Mouse (Mus musculus) midbrain, embryonic 13.5 days (tissue): ENCODE measurements around the gene Chac1. TPM values are rescaled to one million over a fixed set of nuclear protein-coding genes. Genes with fewer than 3 reads are reported as not detected.

Source experiments
- ATAC-seq: fragments of 200-750 bp; cut with Nextera tagmentation; 2 replicates; pipeline ENCODE4 v1.8.0; 2017; ENCODE audit warnings: mild to moderate bottlenecking, moderate TSS enrichment, moderate library complexity
- H3K27ac ChIP-seq: fragments of 300-500 bp; sonication (generic); 2 replicates; pipeline ENCODE4 v1.5.1; 2015; ENCODE audit warnings: inconsistent platforms, mild to moderate bottlenecking, moderate library complexity
- H3K27me3 ChIP-seq: fragments of 300-500 bp; sonication (generic); 2 replicates; pipeline ENCODE4 v1.6.1; 2015; ENCODE audit warnings: mild to moderate bottlenecking, inconsistent platforms
- H3K36me3 ChIP-seq: fragments of 300-500 bp; sonication (generic); 2 replicates; pipeline ENCODE4 v1.6.1; 2015; ENCODE audit warnings: mild to moderate bottlenecking, inconsistent platforms
- H3K4me1 ChIP-seq: fragments of 300-500 bp; sonication (generic); replicated peaks from 2 replicates; pipeline ENCODE4 v1.6.1; 2015; ENCODE audit warnings: inconsistent platforms
- H3K4me2 ChIP-seq: fragments of 300-500 bp; sonication (generic); replicated peaks from 2 replicates; pipeline ENCODE4 v1.6.1; 2015; ENCODE audit warnings: moderate library complexity, mild to moderate bottlenecking, inconsistent platforms
- H3K4me3 ChIP-seq: fragments of 300-500 bp; sonication (generic); replicated peaks from 2 replicates; pipeline ENCODE4 v1.5.1; 2015; ENCODE audit warnings: mild to moderate bottlenecking, inconsistent platforms
- H3K9ac ChIP-seq: fragments of 300-500 bp; sonication (generic); replicated peaks from 2 replicates; pipeline ENCODE4 v1.6.1; 2015; ENCODE audit warnings: mild to moderate bottlenecking, inconsistent platforms
- H3K9me3 ChIP-seq: fragments of 300-500 bp; sonication (generic); 2 replicates; pipeline ENCODE4 v1.6.1; 2016; ENCODE audit warnings: mild to moderate bottlenecking, inconsistent platforms
- WGBS: fragments of 180-500 bp; shearing (Covaris S2); methylation state at CpG from one replicate; pipeline ENCODE4 v1.1.7; 2015; 5-methylcytosine and 5-hydroxymethylcytosine counted together
- polyA plus RNA-seq: library from polyadenylated mRNA; unstranded; fragments of >200 nt; fragmentation: Nextera tagmentation; extraction: Ambion mirVana; gene quantifications from 2 replicates; pipeline ENCODE4 v1.2.1, GENCODE M21; 2015

Chac1 gene
- polyA plus RNA-seq, 1 experiment from 2014 or later = 4.0 TPM

GRCm38 (mm10) chr2:119321771-119322586 is 29.1 kb upstream of the Chac1 start:
- no peaks in the 10 kb centered on the region for H3K9me3 ChIP-seq
- peaks cover 61% of the 10 kb centered on the region for H3K4me1 ChIP-seq
- peak overlapping the region; percentile 37 for H3K4me3 ChIP-seq
- ATAC-seq = peak; percentile 0; the same call in 1 of the 2 replicates
- peak overlapping the region; percentile 67 for H3K4me2 ChIP-seq
- H3K9ac ChIP-seq = peak overlapping the region; percentile 51
- H3K27ac ChIP-seq = peak overlapping the region; percentile 39; the same call in 1 of the 2 replicates
- H3K36me3 ChIP-seq = no peaks in the 10 kb centered on the region
- H3K27me3 ChIP-seq = peaks cover 96% of the 10 kb centered on the region
- 2% methylated on average over 47 of the region's 48 CpGs for WGBS

DNA sequence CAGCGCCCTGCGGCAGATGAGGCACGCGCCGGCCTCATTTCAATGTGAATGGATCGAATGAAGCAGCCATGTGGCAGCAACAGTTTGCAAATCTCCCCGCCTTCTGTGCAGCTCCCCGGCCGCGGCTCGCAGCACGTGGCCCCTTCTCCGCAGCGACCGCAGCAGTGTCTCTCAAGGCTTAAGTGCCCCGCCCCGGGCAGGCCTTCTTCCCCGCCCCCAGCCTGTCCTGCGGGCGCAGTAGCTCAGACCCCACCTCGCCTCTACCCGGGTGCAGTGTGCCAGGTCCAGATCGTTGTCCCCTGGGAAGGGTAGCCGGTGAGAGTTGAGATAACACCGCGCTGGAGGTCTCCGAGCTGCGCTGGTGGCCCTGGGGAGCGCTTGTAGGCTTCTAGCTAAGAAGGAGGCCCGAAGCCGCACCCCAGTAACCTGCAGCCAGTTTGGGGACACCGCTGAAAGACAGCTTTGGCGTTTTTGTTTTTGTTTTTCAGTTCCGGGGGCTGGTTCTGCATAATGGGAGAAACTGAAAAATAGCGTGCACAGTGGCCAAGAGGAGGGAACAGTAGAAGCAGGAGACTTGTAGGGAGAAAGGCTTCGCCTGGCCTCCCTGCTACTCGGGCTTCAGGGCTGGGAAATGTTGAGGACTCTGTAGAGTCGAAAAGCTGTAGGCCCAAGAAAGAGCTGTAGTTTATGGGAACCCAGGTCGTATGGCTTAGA is 28.3 kb upstream of the Chac1 start:
- no peaks in the 10 kb centered on the region for H3K9me3 ChIP-seq
- H3K27me3 ChIP-seq = peaks cover 96% of the 10 kb centered on the region
- H3K27ac ChIP-seq = peak overlapping the region; percentile 39; the same call in 1 of the 2 replicates
- H3K4me1 ChIP-seq = peaks cover 65% of the 10 kb centered on the region
- no peaks in the 10 kb centered on the region for H3K36me3 ChIP-seq
- 1% methylated on average over 39 of the region's 39 CpGs for WGBS
- ATAC-seq = peak; percentile 71
- peak overlapping the region; percentile 37 for H3K4me3 ChIP-seq
- H3K4me2 ChIP-seq = peak overlapping the region; percentile 67
- peak overlapping the region; percentile 51; the same call in 1 of the 2 replicates for H3K9ac ChIP-seq

- Histone ChIP-seq H3K27me3 (peaks cover 97% of the 10 kb centered on the region), H3K9me3 (no peaks in the 10 kb centered on the region), H3K9ac (no peak overlapping the region; the same call in 1 of the 2 replicates), H3K36me3 (no peaks in the 10 kb centered on the region), H3K4me3 (peak overlapping the region; percentile 48), H3K4me1 (peaks cover 76% of the 10 kb centered on the region), H3K4me2 (peak overlapping the region; percentile 79), H3K27ac (no peak overlapping the region)
- ATAC-seq = no peak
- 3% methylated on average over 31 of the region's 32 CpGs for WGBS
Observed at GRCm38 (mm10) chr2:119323866-119324575, 27.0 kb upstream of the Chac1 start.

- WGBS = under 1% methylated on average over 32 of the region's 32 CpGs
- Histone ChIP-seq H3K4me2 (peak overlapping the region; percentile 79), H3K9me3 (no peaks in the 10 kb centered on the region), H3K4me3 (peak overlapping the region; percentile 48), H3K27me3 (peaks cover 97% of the 10 kb centered on the region), H3K4me1 (peaks cover 80% of the 10 kb centered on the region), H3K27ac (no peak overlapping the region), H3K36me3 (no peaks in the 10 kb centered on the region), H3K9ac (no peak overlapping the region)
- 0 out of 2 replicates have a peak, but pooled peaks have one; percentile 0 for ATAC-seq
Observed at GRCm38 (mm10) chr2:119324576-119325318, 26.3 kb upstream of the Chac1 start.

GRCm38 (mm10) chr2:119325568-119326143 is 25.4 kb upstream of the Chac1 start, which contains the start of gene Dll4:
Gene Dll4 (plus strand): TSS chr2:119325784.
- under 1% methylated on average over 33 of the region's 33 CpGs for WGBS
- ATAC-seq = no peak
- Histone ChIP-seq H3K36me3 (no peaks in the 10 kb centered on the region), H3K9me3 (no peaks in the 10 kb centered on the region), H3K27me3 (peaks cover 98% of the 10 kb centered on the region), H3K4me2 (peak within 1 kb of the TSS; percentile 79), H3K27ac (no peak within 1 kb of the TSS), H3K4me1 (peaks cover 80% of the 10 kb centered on the region), H3K4me3 (peak within 1 kb of the TSS; percentile 48), H3K9ac (peak within 1 kb of the TSS; percentile 61)

- H3K4me1 ChIP-seq = peaks cover 72% of the 10 kb centered on the region
- H3K9me3 ChIP-seq = no peaks in the 10 kb centered on the region
- peak overlapping the region; percentile 79 for H3K4me2 ChIP-seq
- peak overlapping the region; percentile 61 for H3K9ac ChIP-seq
- ATAC-seq = no peak
- H3K27me3 ChIP-seq = peaks cover 98% of the 10 kb centered on the region
- under 1% methylated on average over 61 of the region's 61 CpGs for WGBS
- H3K36me3 ChIP-seq = no peaks in the 10 kb centered on the region
- H3K27ac ChIP-seq = no peak overlapping the region
- H3K4me3 ChIP-seq = peak overlapping the region; percentile 48
Observed at GRCm38 (mm10) chr2:119326161-119327101, 24.6 kb upstream of the Chac1 start.

DNA sequence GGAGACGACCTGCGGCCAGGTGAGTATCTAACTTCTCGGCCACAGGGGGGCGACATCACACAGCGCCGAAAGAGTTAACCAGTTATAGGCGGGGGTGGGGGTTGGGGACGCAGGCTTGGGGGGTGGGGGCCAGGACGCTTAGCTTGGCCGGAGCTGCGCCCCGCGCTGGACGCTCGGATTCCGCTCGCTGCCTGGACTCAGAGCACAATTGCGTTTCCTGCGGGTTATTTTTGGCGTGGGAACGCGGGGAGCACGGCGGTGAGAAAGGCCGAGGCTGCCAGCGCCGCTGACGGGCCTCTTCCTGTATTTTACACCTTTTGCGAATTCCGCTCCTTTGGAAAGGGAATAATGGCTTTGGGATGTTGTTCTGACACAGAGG is 23.9 kb upstream of the Chac1 start:
- Histone ChIP-seq H3K27me3 (peaks cover 98% of the 10 kb centered on the region), H3K4me3 (peak overlapping the region; percentile 48), H3K4me2 (peak overlapping the region; percentile 79), H3K9me3 (no peaks in the 10 kb centered on the region), H3K4me1 (peaks cover 66% of the 10 kb centered on the region), H3K9ac (peak overlapping the region; percentile 60), H3K27ac (no peak overlapping the region), H3K36me3 (no peaks in the 10 kb centered on the region)
- ATAC-seq = no peak
- 0% methylated on average over 30 of the region's 30 CpGs for WGBS

GRCm38 (mm10) chr2:119327942-119328526 is 23.0 kb upstream of the Chac1 start:
- peak overlapping the region; percentile 79 for H3K4me2 ChIP-seq
- H3K9ac ChIP-seq = no peak overlapping the region
- 16% methylated on average over 11 of the region's 11 CpGs for WGBS
- H3K9me3 ChIP-seq = no peaks in the 10 kb centered on the region
- H3K4me3 ChIP-seq = peak overlapping the region; percentile 48
- no peaks in the 10 kb centered on the region for H3K36me3 ChIP-seq
- no peak overlapping the region for H3K27ac ChIP-seq
- no peak for ATAC-seq
- H3K27me3 ChIP-seq = peaks cover 95% of the 10 kb centered on the region
- H3K4me1 ChIP-seq = peaks cover 56% of the 10 kb centered on the region

GRCm38 (mm10) chr2:119328546-119328945 is 22.5 kb upstream of the Chac1 start:
- Histone ChIP-seq H3K27me3 (peaks cover 90% of the 10 kb centered on the region), H3K4me2 (peak overlapping the region; percentile 79), H3K4me1 (peaks cover 53% of the 10 kb centered on the region), H3K27ac (no peak overlapping the region), H3K36me3 (no peaks in the 10 kb centered on the region), H3K4me3 (peak overlapping the region; percentile 48; the same call in 1 of the 2 replicates), H3K9ac (no peak overlapping the region), H3K9me3 (no peaks in the 10 kb centered on the region)
- ATAC-seq = no peak
- 39% methylated on average over 5 of the region's 5 CpGs for WGBS
